Mouse (Mus musculus) spleen, postnatal 36 days (tissue): ENCODE results near the gene Apbb2.

Source experiments
- DNase-seq, 2 experiments: peaks; one replicate each; pipeline ENCODE4 v3.0.0; 2022; ENCODE audit warnings: low spot score in 2 of 2, mixed read lengths in 1 of 2

The Apbb2 gene

GRCm38 (mm10) chr5:66415700-66416543 is 202.7 kb downstream of the Apbb2 start:
- no peak for DNase-seq

GRCm38 (mm10) chr5:66415033-66415697 is 203.4 kb downstream of the Apbb2 start:
- no peak for DNase-seq

- no peak for DNase-seq
These were observed 205.2 kb downstream of the Apbb2 start for GRCm38 (mm10) chr5:66413402-66413801.

- no peak for DNase-seq
These were observed 205.8 kb downstream of the Apbb2 start for GRCm38 (mm10) chr5:66412821-66413220.

- DNase-seq: no peak
These were observed 210.0 kb downstream of the Apbb2 start for GRCm38 (mm10) chr5:66408546-66408945.

GRCm38 (mm10) chr5:66407948-66408347 is 210.6 kb downstream of the Apbb2 start:
- no peak for DNase-seq

- DNase-seq: no peak
These were observed 212.2 kb downstream of the Apbb2 start for GRCm38 (mm10) chr5:66406431-66406830.

GRCm38 (mm10) chr5:66405731-66406399 is 212.7 kb downstream of the Apbb2 start:
- DNase-seq: no peak

GRCm38 (mm10) chr5:66405305-66405704 is 213.3 kb downstream of the Apbb2 start:
- DNase-seq: no peak

- DNase-seq: no peak
These were observed 218.0 kb downstream of the Apbb2 start for GRCm38 (mm10) chr5:66400563-66400962.

- DNase-seq: no peak
These were observed 219.3 kb downstream of the Apbb2 start for GRCm38 (mm10) chr5:66399264-66399620.

GRCm38 (mm10) chr5:66398530-66399263 is 219.9 kb downstream of the Apbb2 start:
- DNase-seq: no peak

- DNase-seq: no peak
These were observed 224.7 kb downstream of the Apbb2 start for GRCm38 (mm10) chr5:66393767-66394446.

GRCm38 (mm10) chr5:66392861-66393529 is 225.6 kb downstream of the Apbb2 start:
- DNase-seq: no peak

GRCm38 (mm10) chr5:66391771-66392170 is 226.8 kb downstream of the Apbb2 start:
- DNase-seq: no peak

- DNase-seq: no peak
These were observed 227.3 kb downstream of the Apbb2 start for GRCm38 (mm10) chr5:66391299-66391698.

GRCm38 (mm10) chr5:66390567-66390966 is 228.0 kb downstream of the Apbb2 start:
- DNase-seq: no peak

- no peak for DNase-seq
These were observed 231.1 kb downstream of the Apbb2 start for GRCm38 (mm10) chr5:66387481-66387880.

GRCm38 (mm10) chr5:66385636-66386035 is 232.9 kb downstream of the Apbb2 start:
- DNase-seq: peak in 1 of 2 experiments; percentile 6

- DNase-seq: no peak
These were observed 233.7 kb downstream of the Apbb2 start for GRCm38 (mm10) chr5:66384806-66385446.
